Mouse (Mus musculus): ENCODE results near the gene Actr10. TPM values are rescaled to one million over a fixed set of nuclear protein-coding genes. Genes with fewer than 3 reads are reported as not detected.

The Actr10 gene
- total and polyA plus RNA-seq, 3 experiments, result 60.2 to 168 (median 135) TPM

GRCm38 (mm10) chr12:70975891-70976290 is 38.2 kb downstream of the Actr10 start:
- H3K27me3 ChIP-seq (replicated peaks), result no peaks in the 10 kb centered on the region
- no peak overlapping the region for H3K27ac ChIP-seq (ENCODE audit: insufficient read depth, low read depth)
- H3K9ac ChIP-seq (ENCODE audit: insufficient read depth, low read depth), result peak overlapping the region; percentile 99; the same call in 1 of the 2 replicates
- H3K9me3 ChIP-seq (replicated peaks; ENCODE audit: low read length), result no peaks in the 10 kb centered on the region
- peak overlapping the region; percentile 88 for H3K4me2 ChIP-seq (ENCODE audit: insufficient read depth, low read depth, poor library complexity, severe bottlenecking)
- H3K4me1 ChIP-seq (ENCODE audit: control insufficient read depth in 1 of 2, insufficient read depth in 2 of 2), result peaks cover 3 to 11% of the 10 kb centered on the region in 2 experiments; a peak in 2 of 4 replicates
- H3K36me3 ChIP-seq (replicated peaks in 1 of 2; ENCODE audit: control insufficient read depth in 1 of 2, insufficient read depth in 1 of 2, low read length in 1 of 2), result peaks cover 16 to 28% of the 10 kb centered on the region in 2 experiments
- DNase-seq (ENCODE audit: extremely low read depth), result no peak
- dilution Hi-C loops (cut with MboI; ENCODE audit: extremely low pct_ligation_motif_present, extremely low pct_unique_long_range_greater_than_20kb, low sequenced_read_pairs), result no loop called here
- TF ChIP-seq MYC (IDR thresholded peaks at IDR 0.05; ENCODE audit: low read depth, low read length) (no peak), MAFK (IDR thresholded peaks at IDR 0.05; ENCODE audit: insufficient replicate concordance, low read length) (no peak), ZMIZ1 (IDR thresholded peaks at IDR 0.05; ENCODE audit: low read depth, low read length) (no peak)
- in situ Hi-C loops (cut with MboI; ENCODE audit: low pct_ligation_motif_present, low pct_unique_long_range_greater_than_20kb, low sequenced_read_pairs), result loop anchor here (10.0 kb wide), 1 partner anchor 69 kb away; no protein-coding TSS in a partner anchor
- peak overlapping the region; percentile 94 to 97 (median 97) for H3K4me3 ChIP-seq (replicated peaks in 1 of 3; ENCODE audit: low read depth in 2 of 3, low read length in 2 of 3, poor library complexity in 1 of 3)
- peaks cover 61% of the 10 kb centered on the region for H3K79me2 ChIP-seq (replicated peaks; ENCODE audit: control insufficient read depth, extremely low read depth, insufficient read depth, poor library complexity, severe bottlenecking)

- Histone ChIP-seq H3K4me2 (ENCODE audit: insufficient read depth, low read depth, poor library complexity, severe bottlenecking) (no peak overlapping the region), H3K4me3 (replicated peaks in 1 of 3; ENCODE audit: low read depth in 2 of 3, low read length in 2 of 3, poor library complexity in 1 of 3) (no peak overlapping the region), H3K27me3 (replicated peaks) (no peaks in the 10 kb centered on the region), H3K9me3 (replicated peaks; ENCODE audit: low read length) (no peaks in the 10 kb centered on the region), H3K36me3 (replicated peaks in 1 of 2; ENCODE audit: control insufficient read depth in 1 of 2, insufficient read depth in 1 of 2, low read length in 1 of 2) (peaks cover 28 to 45% of the 10 kb centered on the region in 2 experiments), H3K79me2 (replicated peaks; ENCODE audit: control insufficient read depth, extremely low read depth, insufficient read depth, poor library complexity, severe bottlenecking) (peaks cover 75% of the 10 kb centered on the region), H3K9ac (ENCODE audit: insufficient read depth, low read depth) (no peak overlapping the region), H3K4me1 (ENCODE audit: control insufficient read depth in 1 of 2, insufficient read depth in 2 of 2) (peaks cover 3 to 11% of the 10 kb centered on the region in 2 experiments; a peak in 2 of 4 replicates), H3K27ac (ENCODE audit: insufficient read depth, low read depth) (no peak overlapping the region)
- in situ Hi-C loops (cut with MboI; ENCODE audit: low pct_ligation_motif_present, low pct_unique_long_range_greater_than_20kb, low sequenced_read_pairs) (loop anchor here (10.0 kb wide), 1 partner anchor 66 kb away; no protein-coding TSS in a partner anchor), dilution Hi-C loops (cut with MboI; ENCODE audit: extremely low pct_ligation_motif_present, extremely low pct_unique_long_range_greater_than_20kb, low sequenced_read_pairs) (no loop called here)
- DNase-seq (ENCODE audit: extremely low read depth), result no peak
- no peak for TF ChIP-seq IRF4 (IDR thresholded peaks at IDR 0.05; ENCODE audit: low read depth, low read length)
- no peak for TF ChIP-seq TCF12 (IDR thresholded peaks at IDR 0.05; ENCODE audit: low read depth, low read length)
- TF ChIP-seq BHLHE40 (IDR thresholded peaks at IDR 0.05; ENCODE audit: low read depth, low read length), result no peak
- TF ChIP-seq MEF2A (IDR thresholded peaks at IDR 0.05; ENCODE audit: borderline replicate concordance, low read depth, low read length), result no peak
- TF ChIP-seq USF2 (conservative IDR thresholded peaks at IDR 0.05; ENCODE audit: low read depth, low read length), result no peak
- no peak for TF ChIP-seq ETS1 (conservative IDR thresholded peaks at IDR 0.05; ENCODE audit: low read depth, low read length)
- TF ChIP-seq NELFE (IDR thresholded peaks at IDR 0.05; ENCODE audit: low read depth, low read length), result no peak
- TF ChIP-seq UBTF (IDR thresholded peaks at IDR 0.05; ENCODE audit: low read depth, low read length), result no peak
- TF ChIP-seq ELF1 (IDR thresholded peaks at IDR 0.05; ENCODE audit: low read depth, low read length), result no peak
- no peak for TF ChIP-seq EP300 (IDR thresholded peaks at IDR 0.05; ENCODE audit: low read length)
These were observed 40.7 kb downstream of the Actr10 start for GRCm38 (mm10) chr12:70978345-70978744.
